Mouse (Mus musculus): ENCODE data around the gene Med13l. TPM values are rescaled to one million over a fixed set of nuclear protein-coding genes. Genes with fewer than 3 reads are reported as not detected.
A peak's percentile ranks its signal among the peaks of the same experiment; 100 is the strongest.

Gene Med13l
- total RNA-seq, 1 experiment from 2014 or later: 40.3 TPM

DNA sequence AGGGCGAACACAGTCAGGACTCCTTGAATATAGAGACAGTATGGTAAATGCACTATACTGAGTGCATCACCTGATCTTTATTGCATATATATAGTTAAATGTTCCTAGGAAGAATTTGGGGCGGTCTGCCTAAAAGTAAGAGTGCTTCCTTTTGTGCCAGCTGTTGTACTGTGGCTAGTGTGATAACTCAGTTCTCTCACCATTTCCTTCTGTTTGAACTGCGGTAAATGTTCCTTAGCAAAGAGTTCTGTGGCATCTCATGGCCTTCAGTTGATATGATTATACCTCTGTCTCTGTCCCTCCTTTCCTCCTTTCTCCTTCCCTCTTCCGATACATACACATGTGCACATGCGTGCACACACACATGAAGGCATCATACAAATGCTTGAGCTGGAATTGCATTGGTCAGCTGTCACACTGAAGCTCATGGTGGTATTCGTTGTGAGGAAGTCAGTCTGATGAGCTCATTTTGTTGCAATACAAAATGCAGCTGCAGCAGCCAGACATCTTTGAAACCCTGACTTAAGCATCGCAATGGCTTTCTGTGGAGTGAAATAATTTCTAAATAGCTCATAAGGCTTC, 97.9 kb downstream of the Med13l start:
- no peak for DNase-seq

DNA sequence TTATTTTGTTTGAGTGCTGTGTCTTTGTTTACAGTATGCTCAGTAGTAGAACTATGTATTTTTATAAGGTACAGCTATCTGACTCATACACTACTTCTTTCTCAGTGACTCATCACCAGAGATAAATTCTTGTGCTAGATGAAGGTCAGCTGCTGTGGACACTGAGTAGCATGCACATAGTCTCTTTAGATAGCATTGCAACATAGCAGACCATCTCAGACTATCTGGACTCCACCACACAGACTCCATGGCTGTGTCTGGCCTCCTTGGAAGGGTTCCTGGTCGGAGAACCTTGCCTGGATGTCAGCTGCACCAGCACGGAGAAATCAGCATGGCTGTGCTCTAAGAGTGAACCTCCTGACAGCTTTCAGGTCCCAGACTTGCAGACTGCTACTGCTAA, 99.2 kb downstream of the Med13l start:
- no peak for DNase-seq

DNA sequence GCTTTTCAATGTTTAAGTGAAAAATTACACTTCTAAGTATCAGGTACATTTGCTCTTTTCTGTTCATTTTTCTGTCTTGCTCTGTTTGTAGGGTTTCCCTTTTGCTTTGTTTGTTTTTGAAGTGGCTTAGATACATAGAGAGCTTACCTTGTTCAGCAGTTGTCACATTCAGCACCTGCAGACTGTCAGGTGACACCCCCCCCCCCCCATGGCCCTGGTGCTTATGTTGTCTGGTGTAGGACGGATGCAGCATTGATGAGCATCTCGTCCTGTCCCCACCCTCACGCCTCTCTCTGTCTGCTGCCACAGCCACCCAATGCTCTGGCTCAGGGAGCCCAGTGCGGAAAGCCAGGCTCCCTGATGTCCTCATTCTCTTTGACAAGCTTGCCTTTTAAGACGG, 101.3 kb downstream of the Med13l start:
- no peak for DNase-seq

DNA sequence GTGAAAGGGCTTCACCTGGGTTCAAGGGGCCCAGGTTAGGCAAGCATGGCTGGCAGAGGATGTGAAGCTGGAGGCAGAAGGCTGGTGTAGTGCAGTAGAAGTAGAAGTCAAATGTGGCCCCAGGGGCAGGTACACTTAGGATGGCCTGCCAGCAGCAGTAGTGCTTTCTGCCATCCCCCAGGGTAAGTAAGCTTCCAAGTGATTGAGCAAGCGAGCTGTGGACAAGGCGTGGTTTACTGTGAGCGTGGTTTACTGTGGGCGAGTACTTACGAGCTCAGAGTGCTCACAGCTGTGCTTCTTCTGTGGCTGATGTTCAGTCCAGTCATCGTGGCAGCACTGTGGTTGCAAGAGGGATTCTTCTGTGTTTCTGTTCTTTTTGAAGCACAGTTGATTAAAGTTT, 103.5 kb downstream of the Med13l start:
- DNase-seq: peak; percentile 29

DNA sequence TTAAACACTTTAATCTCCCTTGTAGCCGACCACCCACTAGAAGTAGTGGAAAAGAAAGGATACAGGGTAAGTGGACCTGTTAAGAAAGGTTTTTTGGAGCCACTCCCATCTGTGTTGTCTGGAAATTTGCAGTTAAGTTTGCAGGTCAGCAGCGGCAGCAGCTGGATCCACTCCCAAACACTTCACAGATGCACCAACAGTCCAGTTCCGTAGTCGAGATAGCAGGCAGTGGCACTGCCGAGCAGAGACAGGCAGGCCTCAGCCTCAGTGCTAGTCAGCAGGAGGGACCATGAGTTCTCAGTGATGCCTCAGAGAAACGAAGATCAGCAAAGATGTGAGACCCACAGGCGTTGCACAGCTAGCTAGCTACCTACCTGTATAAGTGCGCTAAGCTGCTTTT, 104.5 kb downstream of the Med13l start:
- DNase-seq: no peak

DNA sequence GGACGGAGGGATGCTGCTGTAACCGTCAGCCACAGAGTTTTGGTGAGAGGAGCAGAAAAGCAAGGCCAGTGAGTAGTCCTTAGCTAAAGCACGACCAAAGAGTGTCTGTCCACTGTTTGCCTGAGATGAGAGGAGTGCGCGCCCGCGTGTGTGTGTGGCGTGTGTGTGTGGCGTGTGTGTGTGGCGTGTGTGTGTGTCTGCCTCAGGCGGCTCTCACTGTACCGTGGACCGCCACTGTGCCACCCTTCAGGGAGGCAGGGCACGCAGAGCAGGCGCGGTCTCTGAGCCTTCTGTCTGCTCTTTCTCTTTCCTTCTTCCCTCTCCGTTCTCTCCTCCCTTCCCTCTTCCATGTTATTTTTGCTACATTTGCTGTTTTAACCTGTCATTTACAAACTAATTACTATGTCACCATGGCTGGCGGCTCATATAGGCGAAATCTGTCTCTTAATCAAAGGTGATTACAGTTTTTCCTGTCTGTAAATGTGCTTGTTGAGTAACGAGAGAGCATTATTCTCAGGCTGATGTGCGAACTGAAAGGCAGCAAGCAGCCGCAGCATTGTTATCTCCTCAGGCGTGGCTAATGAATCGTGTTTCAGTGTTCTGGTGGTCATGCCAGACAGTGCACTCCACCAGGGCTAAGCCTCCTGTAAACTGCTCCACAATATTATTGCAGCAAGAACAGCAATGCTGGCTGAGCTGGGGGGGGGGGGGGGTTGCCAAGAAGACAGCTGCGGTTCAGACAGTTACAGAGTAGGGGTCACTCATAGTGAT, 106.1 kb downstream of the Med13l start:
- DNase-seq: no peak

DNA sequence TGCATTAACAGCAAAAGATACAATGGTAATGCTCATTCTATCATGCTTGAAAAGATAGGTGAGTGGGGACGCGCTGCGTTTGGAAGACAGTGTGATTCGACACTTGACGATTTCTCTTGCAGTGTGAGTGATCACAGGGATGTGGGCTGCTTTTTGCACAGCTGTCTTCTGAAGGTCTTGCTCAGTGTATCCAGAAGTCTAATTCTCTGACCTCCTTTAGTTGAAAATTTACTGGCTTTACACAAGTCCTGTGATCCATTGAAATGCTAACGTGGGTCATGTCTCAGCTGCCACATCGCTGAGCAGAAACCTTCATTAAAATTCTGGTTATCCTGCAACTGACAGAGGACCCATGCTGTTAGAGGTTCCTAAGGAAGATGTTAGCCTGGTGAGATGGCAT, 107.4 kb downstream of the Med13l start:
- DNase-seq: no peak

DNA sequence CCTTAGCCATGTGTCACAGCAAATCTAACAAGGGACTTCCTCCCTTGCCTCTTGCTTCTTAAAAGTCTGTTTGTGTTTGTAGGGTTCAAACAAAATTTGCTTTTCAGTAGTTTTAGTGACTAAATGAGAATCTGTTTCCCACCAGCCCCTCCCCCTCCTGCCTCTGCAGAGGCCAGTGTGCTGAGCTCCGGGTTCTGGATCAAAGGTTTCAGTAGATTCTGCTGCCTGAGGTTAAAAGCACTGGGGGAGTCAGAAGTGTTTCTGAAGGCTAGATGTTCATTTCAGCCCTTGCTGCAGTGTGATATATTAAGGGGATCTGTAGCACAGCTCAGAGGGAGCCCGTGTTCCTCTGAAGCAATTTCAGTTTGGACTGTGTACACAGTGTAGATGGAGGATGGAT, 108.5 kb downstream of the Med13l start:
- DNase-seq: no peak

DNA sequence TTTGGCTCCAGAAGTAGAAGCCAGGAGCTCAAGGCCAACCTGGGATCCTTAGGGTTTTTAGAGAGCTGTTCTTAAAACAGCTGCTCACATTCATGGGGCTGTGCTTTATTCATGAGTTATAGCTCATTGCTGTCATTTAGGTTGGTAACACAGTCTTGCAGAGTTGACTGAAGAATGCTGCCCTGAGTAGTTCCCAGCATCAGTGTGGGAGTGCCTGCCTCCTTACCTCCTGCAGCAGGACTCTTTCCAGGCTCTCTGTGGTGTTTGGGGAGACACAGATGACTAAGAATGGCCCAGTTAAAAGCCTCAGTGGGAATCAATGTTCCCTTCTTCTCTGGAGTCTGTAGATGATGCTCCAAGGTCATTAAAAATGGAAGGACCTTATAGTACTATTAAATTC, 111.6 kb downstream of the Med13l start:
- no peak for DNase-seq

DNA sequence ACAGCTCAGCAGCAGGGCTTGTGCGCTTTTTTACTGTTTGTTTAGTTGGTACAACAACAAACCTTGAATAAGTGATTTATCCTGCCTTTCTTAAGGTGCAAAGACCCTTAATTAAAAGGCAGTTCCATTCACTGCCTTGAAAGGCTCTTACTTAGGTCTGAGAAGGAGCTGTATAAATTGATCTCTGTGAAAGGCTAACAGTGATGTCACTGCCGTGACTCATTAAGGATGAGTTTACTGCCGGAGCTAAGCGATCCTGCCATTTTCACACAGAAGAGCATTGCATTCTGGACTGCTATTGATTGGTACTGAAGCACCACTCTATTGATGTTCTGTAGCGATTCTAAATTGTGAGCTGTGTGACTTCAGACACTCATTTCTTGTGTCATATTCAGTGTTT, 113.4 kb downstream of the Med13l start:
- no peak for DNase-seq

DNA sequence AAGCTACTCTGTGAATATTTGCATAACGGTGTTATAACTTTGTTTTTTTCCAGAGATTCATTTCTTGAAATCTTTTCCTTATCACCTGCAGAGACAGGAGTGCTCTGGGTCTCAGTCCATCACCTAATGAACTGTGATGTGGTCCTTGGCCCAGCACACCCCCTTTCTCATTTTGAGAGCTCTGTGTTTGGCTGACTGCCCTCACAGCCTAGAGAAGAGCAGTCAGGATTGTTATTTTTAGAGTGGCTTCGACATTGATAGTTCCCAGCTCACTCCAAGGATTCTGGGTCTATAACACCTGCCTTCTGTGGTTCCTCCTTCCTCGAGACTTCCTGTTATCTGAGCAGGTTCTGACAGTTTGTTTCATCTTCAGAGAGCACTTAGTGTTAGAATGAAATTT, 113.8 kb downstream of the Med13l start:
- no peak for DNase-seq

DNA sequence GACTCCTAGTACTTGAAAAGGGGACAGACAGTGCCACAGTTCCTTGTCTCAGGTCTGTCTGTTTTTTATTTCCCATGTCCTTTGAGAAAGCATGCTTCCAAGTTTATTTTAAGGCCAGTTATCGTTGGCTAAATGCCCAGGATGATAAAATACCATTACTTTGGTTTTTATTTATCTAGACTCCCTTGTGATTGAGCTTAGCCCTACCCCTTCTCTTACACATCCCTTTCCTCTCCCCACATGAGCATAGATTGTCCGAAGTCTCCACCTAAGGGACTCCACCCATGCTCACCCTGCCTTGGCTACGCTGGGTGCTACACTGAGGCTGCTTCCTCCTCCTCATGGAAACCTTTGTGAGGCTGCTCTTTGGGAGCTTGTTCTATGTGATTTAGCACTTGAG, 115.2 kb downstream of the Med13l start:
- no peak for DNase-seq

DNA sequence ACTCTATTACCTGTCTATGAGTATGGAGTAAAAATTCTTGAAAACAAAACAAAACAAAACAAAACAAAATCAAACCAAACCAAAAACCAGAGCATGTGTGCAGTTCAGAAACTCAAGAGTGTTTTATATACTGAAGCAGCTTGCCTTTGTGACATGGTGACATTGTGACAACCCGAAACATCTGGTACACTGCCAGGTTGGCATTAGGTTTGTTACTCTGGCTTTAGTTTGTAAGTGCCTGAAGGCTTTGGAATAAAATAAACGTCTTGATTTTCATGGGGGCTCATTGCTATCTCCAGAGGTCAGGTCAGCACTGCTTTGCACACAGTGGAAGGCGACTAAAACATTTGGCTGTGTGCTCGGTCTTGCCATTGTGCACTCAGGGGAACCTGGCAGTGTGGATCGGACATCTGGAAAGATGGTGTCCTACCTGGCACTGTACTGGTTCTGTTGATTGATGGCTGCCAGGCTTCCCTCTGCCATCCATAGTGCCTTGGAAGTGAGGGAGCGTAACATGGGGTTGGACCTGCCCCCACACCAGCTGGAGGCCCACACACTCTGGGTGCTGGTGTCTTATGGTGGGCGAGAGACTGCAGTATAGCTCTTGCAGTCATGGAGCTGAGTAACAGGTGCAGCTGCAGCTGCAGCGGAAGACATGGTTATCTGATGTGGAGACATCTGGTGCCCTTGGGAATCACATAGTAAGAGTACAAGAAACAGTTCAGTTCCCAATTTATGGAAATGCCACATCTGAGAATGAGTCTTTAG, 115.9 kb downstream of the Med13l start:
- DNase-seq: no peak

DNA sequence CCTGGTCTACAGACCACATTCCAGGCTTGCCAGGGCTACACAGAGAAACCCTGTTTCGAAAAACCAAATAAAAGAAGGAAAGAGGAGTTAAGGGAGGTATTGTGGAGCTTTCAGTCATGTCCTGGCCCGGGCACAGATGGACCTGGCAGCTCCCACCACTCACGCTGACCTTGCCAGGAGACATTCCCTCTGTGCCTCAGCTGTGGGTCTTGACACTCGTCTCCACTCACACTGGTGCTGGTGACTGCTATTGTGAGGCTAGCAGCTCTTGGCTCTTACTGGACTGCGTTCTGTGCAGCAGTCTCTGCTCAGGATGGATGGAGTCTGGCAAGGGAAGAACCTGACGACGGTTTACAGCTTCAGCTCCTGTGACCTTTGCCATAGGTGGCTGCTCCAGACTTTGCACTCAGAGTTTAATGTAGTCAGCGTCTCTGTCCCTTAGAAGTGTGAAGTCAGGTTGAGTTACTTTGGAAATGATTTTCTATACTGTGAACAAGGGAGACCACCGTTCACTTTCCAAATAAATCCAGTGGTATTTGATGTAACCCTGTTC, 118.9 kb downstream of the Med13l start:
- DNase-seq: no peak

DNA sequence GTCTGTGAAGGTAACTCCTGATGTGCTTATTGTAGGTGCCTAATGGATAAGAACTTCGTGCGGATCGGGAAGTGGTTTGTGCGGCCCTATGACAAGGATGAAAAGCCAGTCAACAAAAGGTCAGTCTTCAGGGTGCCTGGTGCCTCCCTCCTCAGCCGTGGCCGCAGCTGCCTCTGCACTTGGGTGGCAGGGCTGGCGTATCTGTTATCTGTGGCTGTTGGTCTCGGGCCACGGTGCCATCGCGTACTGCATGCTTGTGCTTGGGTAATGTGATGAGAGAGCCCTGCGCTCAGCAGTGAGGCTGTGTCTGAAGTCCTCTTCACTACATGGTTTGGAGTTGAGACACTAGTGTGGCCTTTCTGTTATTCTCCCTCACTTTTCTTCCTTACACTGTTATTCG, 120.4 kb downstream of the Med13l start:
- DNase-seq: no peak

DNA sequence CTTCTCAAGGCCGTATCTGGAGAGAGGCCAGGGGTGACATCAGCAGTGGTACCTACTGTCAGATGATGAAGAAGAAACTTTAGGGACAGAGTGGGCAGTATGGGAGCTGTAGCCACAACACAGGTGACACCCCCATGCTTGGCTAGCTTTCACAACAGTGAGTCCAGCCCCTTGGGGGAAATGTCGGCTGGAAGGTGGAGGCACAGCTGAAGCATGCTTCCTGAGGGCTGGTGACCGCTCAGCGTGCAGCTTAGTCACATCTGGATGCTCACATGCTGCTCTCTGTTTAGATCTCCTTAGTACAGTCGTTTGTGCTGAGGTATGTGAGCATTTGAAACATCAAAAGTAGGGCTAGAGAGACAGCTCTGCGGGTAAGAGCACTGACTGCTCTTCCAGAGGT, 121.5 kb downstream of the Med13l start:
- DNase-seq: no peak

DNA sequence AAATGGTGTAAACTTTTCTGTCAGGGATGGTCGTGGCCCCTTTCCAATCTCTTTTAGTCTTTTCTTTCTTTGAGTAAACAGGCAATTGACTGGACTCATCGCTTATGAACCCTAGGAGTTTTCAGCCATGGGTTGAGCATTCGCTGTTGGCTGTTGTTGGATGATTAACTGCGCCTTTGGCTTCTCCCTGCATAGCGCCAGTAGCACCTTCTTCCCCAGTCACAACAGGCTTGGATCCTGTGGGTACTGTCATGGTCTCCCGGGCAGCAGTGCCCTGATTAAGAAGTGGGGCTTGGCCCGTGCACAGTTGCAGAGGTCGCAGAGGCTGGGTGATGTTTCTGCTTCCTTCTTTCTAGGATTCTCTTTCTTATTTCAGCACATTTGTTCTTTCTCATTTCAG, 124.7 kb downstream of the Med13l start:
- DNase-seq: no peak

DNA sequence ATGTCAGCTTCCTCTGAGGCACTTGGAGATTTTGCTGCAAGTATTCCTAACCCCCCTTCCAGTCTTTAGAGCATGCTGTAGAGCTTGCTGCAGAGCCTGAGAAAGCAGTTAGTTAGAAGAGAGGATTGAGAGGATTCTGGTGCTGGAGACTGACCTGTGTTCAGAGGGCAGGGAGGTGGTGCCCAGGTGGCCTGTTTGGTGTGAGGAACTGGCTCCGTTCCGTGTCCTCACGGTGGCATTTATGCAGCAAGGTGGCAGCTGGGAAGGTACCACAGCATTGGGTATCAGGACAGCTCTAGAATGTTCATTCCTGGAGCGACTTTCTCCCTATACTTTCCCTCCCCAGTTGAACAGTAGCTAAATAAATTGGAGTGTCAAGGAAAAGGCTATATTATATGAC, 125.5 kb downstream of the Med13l start:
- DNase-seq: no peak

DNA sequence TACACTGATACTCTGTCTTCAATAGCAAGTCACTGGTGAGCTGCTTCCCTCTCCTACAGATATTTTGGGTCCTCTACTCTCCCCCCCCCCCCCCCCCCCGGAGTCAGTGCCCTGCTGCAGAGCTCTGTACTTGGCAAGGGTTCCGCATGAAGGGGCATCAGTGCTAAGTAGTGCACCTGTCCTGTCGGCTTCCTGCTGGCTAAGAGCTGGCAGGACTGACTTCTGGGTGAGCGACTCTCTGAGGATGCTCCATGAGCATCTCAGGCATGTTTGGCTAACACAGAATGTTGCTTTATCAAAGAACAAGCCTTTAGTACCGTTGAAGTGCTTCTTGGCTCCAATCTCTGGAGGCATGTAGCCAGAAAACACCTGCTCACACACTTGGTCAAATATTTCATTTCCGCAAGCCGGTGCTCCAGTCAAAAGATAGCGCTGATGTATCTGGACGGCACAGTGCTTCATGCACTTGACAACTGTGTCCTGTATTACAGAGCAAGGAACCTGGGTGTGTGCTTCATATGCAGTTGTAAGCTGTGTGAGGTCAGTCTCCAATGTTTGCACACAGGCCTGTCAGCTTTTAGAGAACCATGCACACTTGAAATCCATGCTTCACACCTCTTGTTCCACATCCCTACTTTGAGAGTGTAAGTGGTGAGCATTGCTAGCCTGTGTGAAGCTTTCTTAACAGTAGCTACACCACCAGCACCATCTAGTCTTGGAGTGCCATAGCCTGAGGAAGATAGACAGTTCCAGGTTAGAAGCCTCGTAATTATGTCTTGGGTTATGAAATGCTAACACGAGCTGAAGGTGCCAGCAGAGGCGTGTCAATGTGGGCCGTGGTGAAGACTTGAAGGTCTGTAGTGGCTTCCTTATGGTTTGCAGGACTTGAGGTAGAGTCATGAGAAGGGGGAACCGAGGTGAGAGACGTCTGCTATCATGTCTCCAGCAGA, 128.7 kb downstream of the Med13l start:
- no peak for DNase-seq

DNA sequence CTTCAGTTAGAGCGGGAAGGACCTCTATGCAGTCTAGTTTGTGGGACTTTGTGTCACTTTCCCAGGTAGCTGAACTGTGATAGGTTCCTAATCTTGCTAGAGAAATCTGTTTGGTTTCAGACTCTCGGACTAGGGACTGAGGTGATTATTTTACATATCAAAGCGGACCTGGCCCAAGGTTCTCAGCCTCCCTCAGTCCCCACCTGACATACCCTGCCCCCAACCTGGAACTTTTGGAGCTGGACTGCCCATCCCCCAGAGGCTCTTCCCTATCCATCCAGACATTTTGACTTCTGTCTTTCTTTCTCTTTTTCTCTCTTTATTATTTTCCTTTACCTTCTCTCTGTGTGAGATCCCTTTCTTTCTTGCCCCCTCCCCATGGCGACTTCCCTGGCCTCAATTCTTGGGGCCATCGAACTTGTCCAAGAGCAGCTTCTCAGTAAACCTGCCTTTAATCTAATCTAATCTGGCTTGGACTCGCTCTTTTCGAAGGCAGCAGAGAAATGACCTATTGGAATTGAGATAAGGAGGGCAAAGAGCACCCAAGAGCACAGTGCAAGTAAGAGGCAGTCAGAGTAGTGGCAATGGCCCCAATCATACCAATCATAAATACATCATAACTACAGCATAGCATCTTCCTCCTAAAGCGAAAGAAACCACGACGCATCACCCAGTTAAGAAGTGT, 130.7 kb downstream of the Med13l start:
- DNase-seq: no peak

DNA sequence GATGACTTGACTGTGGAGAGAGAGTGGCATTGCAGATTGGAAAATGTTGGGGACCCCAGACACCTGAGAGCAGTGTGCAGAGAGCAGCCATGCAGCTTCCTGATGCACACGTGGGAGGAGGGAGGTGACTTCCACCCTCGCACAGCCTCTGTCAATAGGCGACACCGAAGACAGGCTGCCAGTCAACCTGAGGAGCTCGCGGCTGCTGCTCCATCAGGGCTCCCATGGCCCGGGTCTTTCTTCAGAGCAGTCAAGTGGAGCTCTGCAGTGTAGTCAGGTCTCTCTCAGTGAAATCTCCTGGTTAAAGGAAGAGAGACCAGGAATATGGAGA, 131.2 kb downstream of the Med13l start:
- no peak for DNase-seq

DNA sequence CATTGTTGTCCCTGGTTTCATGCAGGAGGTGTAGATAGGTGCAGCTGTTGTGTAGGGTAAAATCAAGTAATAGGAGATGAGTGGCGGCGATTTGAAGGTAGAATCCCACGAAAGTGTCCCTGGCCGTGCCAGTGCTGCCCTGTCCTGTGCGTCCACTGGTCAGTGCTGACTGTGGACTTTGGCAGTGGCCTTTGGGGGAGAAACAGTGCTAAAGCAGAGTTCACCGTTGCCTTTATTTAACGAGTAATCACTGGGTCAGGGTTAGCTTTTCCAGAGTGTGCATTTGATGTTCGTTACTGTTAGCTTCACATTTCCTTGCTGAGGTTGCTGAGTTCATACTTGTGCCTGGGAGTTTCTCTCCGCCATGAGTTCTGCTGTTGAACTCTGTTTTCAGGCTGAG, 133.5 kb downstream of the Med13l start:
- no peak for DNase-seq

All from adrenal gland, postnatal 25 days (tissue).